Mouse (Mus musculus) stomach, postnatal 0 days (tissue): Measurements from ENCODE around the gene Lyzl4.

Experiments used
- CTCF ChIP-seq: IDR thresholded peaks from 2 replicates; pipeline ENCODE4 v1.5.1; 2016; ENCODE audit warnings: antibody characterized with exemption, low read depth, mild to moderate bottlenecking, moderate library complexity
- EP300 ChIP-seq: optimal IDR thresholded peaks from 2 replicates; pipeline ENCODE3; 2016; ENCODE audit warnings: antibody characterized with exemption

DNA sequence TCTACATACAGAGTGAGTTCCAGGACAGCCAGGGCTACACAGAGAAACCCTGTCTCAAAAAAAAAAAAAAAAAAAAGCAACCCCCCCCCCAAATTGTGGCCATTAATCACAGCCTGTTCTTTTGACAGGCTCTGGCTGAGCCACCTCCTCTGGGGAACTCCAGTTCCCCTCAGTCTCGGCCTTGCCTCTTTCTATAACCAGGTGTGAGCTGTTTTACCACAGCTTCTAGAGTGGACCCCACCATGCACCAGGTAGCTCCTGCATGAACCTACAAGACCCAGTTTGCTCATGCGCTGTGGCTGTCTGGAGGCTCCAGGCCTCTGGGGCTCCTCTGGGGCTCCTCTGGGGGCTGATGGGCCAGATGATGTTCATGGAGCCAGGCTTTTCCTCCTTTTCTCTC lies 33.7 kb upstream of the Lyzl4 start:
- TF ChIP-seq CTCF (no peak), EP300 (no peak)
